Mouse (Mus musculus): ENCODE measurements around the gene Hist1h1e. TPM values are rescaled to one million over a fixed set of nuclear protein-coding genes. Genes with fewer than 3 reads are reported as not detected.
A peak's percentile ranks its signal among the peaks of the same experiment; 100 is the strongest.
"Not testable (repeated sequence)": the region's sequence is repeated elsewhere in the genome, so short reads cannot be mapped to it uniquely, and the experiment has no call there.

Hist1h1e gene
- polyA plus RNA-seq, 1 experiment from 2014 or later: 11.1 TPM

- H3K27me3 ChIP-seq (ENCODE audit: insufficient read depth, poor library complexity, severe bottlenecking); H3K36me3 ChIP-seq; H3K9me3 ChIP-seq; H3K4me1 ChIP-seq; DNase-seq (ENCODE audit: low spot score): not testable (repeated sequence)
- Histone ChIP-seq H3K4me3 (peak overlapping the region; percentile 59), H3K27ac (peak overlapping the region; percentile 87)
- under 1% methylated on average over 12 of the region's 39 CpGs for WGBS
These were observed 47.7 kb downstream of the Hist1h1e start for GRCm38 (mm10) chr13:23574546-23575170.

- peak; percentile 97 for DNase-seq (ENCODE audit: low spot score)
- H3K4me1 ChIP-seq; H3K27me3 ChIP-seq (ENCODE audit: insufficient read depth, poor library complexity, severe bottlenecking); H3K36me3 ChIP-seq; H3K9me3 ChIP-seq: not testable (repeated sequence)
- under 1% methylated on average over 42 of the region's 42 CpGs for WGBS
- Histone ChIP-seq H3K4me3 (peak within 1 kb of the TSS; percentile 59), H3K27ac (peak within 1 kb of the TSS; percentile 87)
These were observed 48.3 kb downstream of the Hist1h1e start, which contains the start of the genes Hist1h2bf and Hist1h2ad for GRCm38 (mm10) chr13:23573898-23574524. Gene Hist1h2bf, minus strand, starts transcription at chr13:23574196. Gene Hist1h2ad, plus strand, starts transcription at chr13:23574381.

GRCm38 (mm10) chr13:23573034-23573897, 49.1 kb downstream of the Hist1h1e start:
- Histone ChIP-seq H3K4me3 (peak overlapping the region; percentile 58), H3K27ac (peak overlapping the region; percentile 87)
- not testable (repeated sequence) for H3K27me3 ChIP-seq (ENCODE audit: insufficient read depth, poor library complexity, severe bottlenecking); H3K36me3 ChIP-seq; DNase-seq (ENCODE audit: low spot score); H3K4me1 ChIP-seq; H3K9me3 ChIP-seq
- 13% methylated on average over 20 of the region's 20 CpGs for WGBS

GRCm38 (mm10) chr13:23572218-23573033, 49.9 kb downstream of the Hist1h1e start:
- peak overlapping the region; percentile 87 for H3K27ac ChIP-seq
- no peaks in the 10 kb centered on the region for H3K27me3 ChIP-seq (ENCODE audit: insufficient read depth, poor library complexity, severe bottlenecking)
- peak overlapping the region; percentile 58 for H3K4me3 ChIP-seq
- DNase-seq (ENCODE audit: low spot score): no peak
- H3K36me3 ChIP-seq: no peaks in the 10 kb centered on the region
- H3K4me1 ChIP-seq: peaks cover 5% of the 10 kb centered on the region; the same call in 1 of the 2 replicates
- H3K9me3 ChIP-seq: no peaks in the 10 kb centered on the region
- WGBS: 45% methylated on average over 2 of the region's 2 CpGs

- not testable (repeated sequence) for H3K4me1 ChIP-seq; H3K36me3 ChIP-seq; H3K9me3 ChIP-seq; H3K27me3 ChIP-seq (ENCODE audit: insufficient read depth, poor library complexity, severe bottlenecking); DNase-seq (ENCODE audit: low spot score)
- Histone ChIP-seq H3K4me3 (peak overlapping the region; percentile 58), H3K27ac (peak overlapping the region; percentile 90)
- WGBS: 3% methylated on average over 16 of the region's 34 CpGs
These were observed 50.7 kb downstream of the Hist1h1e start for GRCm38 (mm10) chr13:23571504-23572217.

- WGBS: under 1% methylated on average over 18 of the region's 18 CpGs
- Histone ChIP-seq H3K36me3 (no peaks in the 10 kb centered on the region), H3K9me3 (no peaks in the 10 kb centered on the region), H3K4me3 (peak within 1 kb of the TSS; percentile 58), H3K27ac (peak within 1 kb of the TSS; percentile 90), H3K27me3 (ENCODE audit: insufficient read depth, poor library complexity, severe bottlenecking) (no peaks in the 10 kb centered on the region), H3K4me1 (no peaks in the 10 kb centered on the region; the same call in 1 of the 2 replicates)
- DNase-seq (ENCODE audit: low spot score): peak; percentile 89
These were observed 51.3 kb downstream of the Hist1h1e start, which contains the start of the genes Hist1h2ae and Hist1h2bg for GRCm38 (mm10) chr13:23571022-23571503. Gene Hist1h2ae, minus strand, starts transcription at chr13:23571220. Gene Hist1h2bg, plus strand, starts transcription at chr13:23571396.

Small RNA genes within 50 kb of the gene (microRNA-seq; reads per million reads assigned to microRNA genes)
- gene Gm44359: not detected
- not detected for gene Gm44394

Other genes with a start within 250 kb of the Hist1h1e start
- gene Abt1, start 198.7 kb downstream of the Hist1h1e start, polyA plus RNA-seq (2016; fragmentation: Nextera tagmentation; extraction: Ambion mirVana): 10.1 and 13.0 TPM in 2 replicates
- 0.04 and 0.96 TPM in 2 replicates for gene Btn1a1, start 156.7 kb downstream of the Hist1h1e start, polyA plus RNA-seq (2016; fragmentation: Nextera tagmentation; extraction: Ambion mirVana)
- 0.30 and 0.75 TPM in 2 replicates for gene Btn2a2, start 133.7 kb downstream of the Hist1h1e start, polyA plus RNA-seq (2016; fragmentation: Nextera tagmentation; extraction: Ambion mirVana)
- 2.5 and 2.8 TPM in 2 replicates for gene Hist1h4h, start 91.5 kb downstream of the Hist1h1e start, polyA plus RNA-seq (2016; fragmentation: Nextera tagmentation; extraction: Ambion mirVana)
- 1.7 and 4.9 TPM in 2 replicates for gene Hist1h2af, start 88.7 kb downstream of the Hist1h1e start, polyA plus RNA-seq (2016; fragmentation: Nextera tagmentation; extraction: Ambion mirVana)
- gene Hist1h3g, start 87.1 kb downstream of the Hist1h1e start, polyA plus RNA-seq (2016; fragmentation: Nextera tagmentation; extraction: Ambion mirVana): 3.2 and 3.5 TPM in 2 replicates
- 0.22 and 0.73 TPM in 2 replicates for gene Hist1h2bh, start 79.2 kb downstream of the Hist1h1e start, polyA plus RNA-seq (2016; fragmentation: Nextera tagmentation; extraction: Ambion mirVana)
- 0.31 and 0.99 TPM in 2 replicates for gene Hist1h3f, start 78.5 kb downstream of the Hist1h1e start, polyA plus RNA-seq (2016; fragmentation: Nextera tagmentation; extraction: Ambion mirVana)
- 0.51 TPM in 1 of 2 replicates, not detected in the other for gene Hist1h4f, start 70.9 kb downstream of the Hist1h1e start, polyA plus RNA-seq (2016; fragmentation: Nextera tagmentation; extraction: Ambion mirVana)
- gene Hist1h1d, start 69.3 kb downstream of the Hist1h1e start, polyA plus RNA-seq (2016; fragmentation: Nextera tagmentation; extraction: Ambion mirVana): 0.17 and 0.36 TPM in 2 replicates
- 3.0 and 3.5 TPM in 2 replicates for gene Hist1h3e, start 60.2 kb downstream of the Hist1h1e start, polyA plus RNA-seq (2016; fragmentation: Nextera tagmentation; extraction: Ambion mirVana)
- 39.9 and 49.4 TPM in 2 replicates for gene Hist1h2ae, start 51.3 kb downstream of the Hist1h1e start, polyA plus RNA-seq (2016; fragmentation: Nextera tagmentation; extraction: Ambion mirVana)
- gene Hist1h2bg, start 51.2 kb downstream of the Hist1h1e start, polyA plus RNA-seq (2016; fragmentation: Nextera tagmentation; extraction: Ambion mirVana): 2.8 and 4.8 TPM in 2 replicates
- gene Hist1h2bf, start 48.4 kb downstream of the Hist1h1e start, polyA plus RNA-seq (2016; fragmentation: Nextera tagmentation; extraction: Ambion mirVana): 1.1 and 1.8 TPM in 2 replicates
- 0.54 and 1.1 TPM in 2 replicates for gene Hist1h2ad, start 48.2 kb downstream of the Hist1h1e start, polyA plus RNA-seq (2016; fragmentation: Nextera tagmentation; extraction: Ambion mirVana)
- 1.4 and 5.3 TPM in 2 replicates for gene Hist1h3d, start 46.8 kb downstream of the Hist1h1e start, polyA plus RNA-seq (2016; fragmentation: Nextera tagmentation; extraction: Ambion mirVana)
- 41.9 and 60.3 TPM in 2 replicates for gene Hist1h4d, start 41.0 kb downstream of the Hist1h1e start, polyA plus RNA-seq (2016; fragmentation: Nextera tagmentation; extraction: Ambion mirVana)
- gene Hist1h2be, start 1.4 kb downstream of the Hist1h1e start, polyA plus RNA-seq (2016; fragmentation: Nextera tagmentation; extraction: Ambion mirVana): 1.2 and 1.9 TPM in 2 replicates
- 0.63 and 0.84 TPM in 2 replicates for gene Hist1h2ac, start 61.4 kb upstream of the Hist1h1e start, polyA plus RNA-seq (2016; fragmentation: Nextera tagmentation; extraction: Ambion mirVana)
- 24.3 and 29.4 TPM in 2 replicates for gene Hist1h2bc, start 61.6 kb upstream of the Hist1h1e start, polyA plus RNA-seq (2016; fragmentation: Nextera tagmentation; extraction: Ambion mirVana)
- 0.24 TPM in 1 of 2 replicates, not detected in the other for gene Hist1h1t, start 73.3 kb upstream of the Hist1h1e start, polyA plus RNA-seq (2016; fragmentation: Nextera tagmentation; extraction: Ambion mirVana)
- 3.2 and 3.3 TPM in 2 replicates for gene Hist1h4c, start 75.9 kb upstream of the Hist1h1e start, polyA plus RNA-seq (2016; fragmentation: Nextera tagmentation; extraction: Ambion mirVana)
- 5.2 and 8.3 TPM in 2 replicates for gene Hfe, start 88.3 kb upstream of the Hist1h1e start, polyA plus RNA-seq (2016; fragmentation: Nextera tagmentation; extraction: Ambion mirVana)
- 17.2 TPM in 2 replicates for gene Hist1h1c, start 116.2 kb upstream of the Hist1h1e start, polyA plus RNA-seq (2016; fragmentation: Nextera tagmentation; extraction: Ambion mirVana)
- 4.2 and 4.4 TPM in 2 replicates for gene Hist1h3c, start 123.0 kb upstream of the Hist1h1e start, polyA plus RNA-seq (2016; fragmentation: Nextera tagmentation; extraction: Ambion mirVana)
- gene Hist1h2bb, start 124.2 kb upstream of the Hist1h1e start, polyA plus RNA-seq (2016; fragmentation: Nextera tagmentation; extraction: Ambion mirVana): 1.4 and 2.9 TPM in 2 replicates
- 16.1 and 23.3 TPM in 2 replicates for gene Hist1h2ab, start 128.6 kb upstream of the Hist1h1e start, polyA plus RNA-seq (2016; fragmentation: Nextera tagmentation; extraction: Ambion mirVana)
- 2.6 and 3.2 TPM in 2 replicates for gene Hist1h3b, start 129.7 kb upstream of the Hist1h1e start, polyA plus RNA-seq (2016; fragmentation: Nextera tagmentation; extraction: Ambion mirVana)
- gene Hist1h4b, start 134.5 kb upstream of the Hist1h1e start, polyA plus RNA-seq (2016; fragmentation: Nextera tagmentation; extraction: Ambion mirVana): 3.4 and 4.4 TPM in 2 replicates
- 0.28 TPM in 1 of 2 replicates, not detected in the other for gene Hist1h4a, start 138.7 kb upstream of the Hist1h1e start, polyA plus RNA-seq (2016; fragmentation: Nextera tagmentation; extraction: Ambion mirVana)
- 2.0 and 3.2 TPM in 2 replicates for gene Hist1h3a, start 139.8 kb upstream of the Hist1h1e start, polyA plus RNA-seq (2016; fragmentation: Nextera tagmentation; extraction: Ambion mirVana)
- 1.2 and 1.4 TPM in 2 replicates for gene Hist1h1a, start 141.1 kb upstream of the Hist1h1e start, polyA plus RNA-seq (2016; fragmentation: Nextera tagmentation; extraction: Ambion mirVana)
- 0.14 TPM in 1 of 2 replicates, not detected in the other for gene Trim38, start 147.4 kb upstream of the Hist1h1e start, polyA plus RNA-seq (2016; fragmentation: Nextera tagmentation; extraction: Ambion mirVana)
- gene Slc17a2, start 184.4 kb upstream of the Hist1h1e start, polyA plus RNA-seq (2016; fragmentation: Nextera tagmentation; extraction: Ambion mirVana): 0.09 TPM in 1 of 2 replicates, not detected in the other
- not detected in 2 replicates for gene Slc17a3, start 216.9 kb upstream of the Hist1h1e start, polyA plus RNA-seq (2016; fragmentation: Nextera tagmentation; extraction: Ambion mirVana)
- gene Slc17a1, start 245.2 kb upstream of the Hist1h1e start, polyA plus RNA-seq (2016; fragmentation: Nextera tagmentation; extraction: Ambion mirVana): not detected in 2 replicates